Mouse (Mus musculus): ENCODE data around the gene Fcrl6. TPM values are rescaled to one million over a fixed set of nuclear protein-coding genes. Genes with fewer than 3 reads are reported as not detected.

Fcrl6 gene
- polyA plus RNA-seq (2012; rRNA removed), result 0.10 TPM in 1 of 2 replicates, not detected in the other

- TF ChIP-seq POLR2A (IDR thresholded peaks at IDR 0.05; ENCODE audit: borderline replicate concordance, insufficient read depth, low read length) (no peak), CTCF (IDR thresholded peaks at IDR 0.05; ENCODE audit: borderline replicate concordance, insufficient read depth, low read depth, low read length) (no peak)
- no peak within 1 kb of the TSS for H3K4me3 ChIP-seq (replicated peaks; ENCODE audit: insufficient read depth, low read depth, low read length)
- no peak for DNase-seq
Observed at GRCm38 (mm10) chr1:172602326-172602725, at the start of gene Fcrl6. Gene Fcrl6, minus strand, starts transcription at chr1:172602551.

GRCm38 (mm10) chr1:172651288-172651987, 49.1 kb upstream of the Fcrl6 start:
- DNase-seq, result no peak
- Histone ChIP-seq H3K27me3 (ENCODE audit: control insufficient read depth, insufficient read depth, low read length) (no peaks in the 10 kb centered on the region), H3K4me3 (replicated peaks; ENCODE audit: insufficient read depth, low read depth, low read length) (no peak overlapping the region), H3K4me1 (ENCODE audit: control insufficient read depth, insufficient read depth, low read length) (no peaks in the 10 kb centered on the region), H3K27ac (ENCODE audit: insufficient read depth, low read length) (no peak overlapping the region)
- TF ChIP-seq CTCF (IDR thresholded peaks at IDR 0.05; ENCODE audit: borderline replicate concordance, insufficient read depth, low read depth, low read length), result no peak
- TF ChIP-seq POLR2A (IDR thresholded peaks at IDR 0.05; ENCODE audit: borderline replicate concordance, insufficient read depth, low read length), result no peak
- 86% methylated on average over 10 of the region's 10 CpGs for WGBS

More at GRCm38 (mm10) chr1:172602326-172602725, at the start of gene Fcrl6:
- no peaks in the 10 kb centered on the region for H3K27me3 ChIP-seq (ENCODE audit: control insufficient read depth, insufficient read depth, low read length)
- no peak within 1 kb of the TSS for H3K27ac ChIP-seq (ENCODE audit: insufficient read depth, low read length)
- WGBS, result 86% methylated on average over 1 of the region's 1 CpGs
- H3K4me1 ChIP-seq (ENCODE audit: control insufficient read depth, insufficient read depth, low read length), result no peaks in the 10 kb centered on the region

GRCm38 (mm10) chr1:172650519-172651287, 48.4 kb upstream of the Fcrl6 start:
- Histone ChIP-seq H3K4me3 (replicated peaks; ENCODE audit: insufficient read depth, low read depth, low read length) (no peak overlapping the region), H3K4me1 (ENCODE audit: control insufficient read depth, insufficient read depth, low read length) (no peaks in the 10 kb centered on the region), H3K27ac (ENCODE audit: insufficient read depth, low read length) (no peak overlapping the region), H3K27me3 (ENCODE audit: control insufficient read depth, insufficient read depth, low read length) (no peaks in the 10 kb centered on the region)
- TF ChIP-seq CTCF (IDR thresholded peaks at IDR 0.05; ENCODE audit: borderline replicate concordance, insufficient read depth, low read depth, low read length) (peak; percentile 21; the same call in 1 of the 2 replicates), POLR2A (IDR thresholded peaks at IDR 0.05; ENCODE audit: borderline replicate concordance, insufficient read depth, low read length) (no peak)
- DNase-seq, result no peak
- 64% methylated on average over 8 of the region's 8 CpGs for WGBS

DNA sequence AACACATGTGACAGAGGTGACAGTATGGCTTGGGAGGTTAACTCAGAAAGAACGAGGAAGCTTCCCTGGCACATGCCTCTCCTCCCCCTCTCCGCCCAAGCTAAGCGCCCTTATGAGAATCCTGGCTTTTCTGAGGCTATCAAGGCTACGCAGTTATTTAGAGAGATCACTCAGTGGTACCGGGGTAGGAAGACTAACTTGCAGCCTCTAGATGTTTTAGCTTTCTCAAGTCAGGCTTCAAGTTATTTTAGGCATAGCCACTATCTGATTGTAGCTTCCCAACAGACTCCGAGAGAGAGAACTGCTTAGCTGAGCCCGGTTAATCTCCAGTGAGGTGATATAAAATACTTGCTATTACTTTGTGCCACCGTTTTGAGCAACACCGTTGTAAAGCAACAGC, 47.0 kb upstream of the Fcrl6 start:
- TF ChIP-seq CTCF (IDR thresholded peaks at IDR 0.05; ENCODE audit: borderline replicate concordance, insufficient read depth, low read depth, low read length) (no peak), POLR2A (IDR thresholded peaks at IDR 0.05; ENCODE audit: borderline replicate concordance, insufficient read depth, low read length) (no peak)
- H3K27ac ChIP-seq (ENCODE audit: insufficient read depth, low read length), result no peak overlapping the region
- WGBS, result 88% methylated on average over 9 of the region's 9 CpGs
- no peak overlapping the region for H3K4me3 ChIP-seq (replicated peaks; ENCODE audit: insufficient read depth, low read depth, low read length)
- no peak for DNase-seq
- no peaks in the 10 kb centered on the region for H3K27me3 ChIP-seq (ENCODE audit: control insufficient read depth, insufficient read depth, low read length)
- no peaks in the 10 kb centered on the region for H3K4me1 ChIP-seq (ENCODE audit: control insufficient read depth, insufficient read depth, low read length)

DNA sequence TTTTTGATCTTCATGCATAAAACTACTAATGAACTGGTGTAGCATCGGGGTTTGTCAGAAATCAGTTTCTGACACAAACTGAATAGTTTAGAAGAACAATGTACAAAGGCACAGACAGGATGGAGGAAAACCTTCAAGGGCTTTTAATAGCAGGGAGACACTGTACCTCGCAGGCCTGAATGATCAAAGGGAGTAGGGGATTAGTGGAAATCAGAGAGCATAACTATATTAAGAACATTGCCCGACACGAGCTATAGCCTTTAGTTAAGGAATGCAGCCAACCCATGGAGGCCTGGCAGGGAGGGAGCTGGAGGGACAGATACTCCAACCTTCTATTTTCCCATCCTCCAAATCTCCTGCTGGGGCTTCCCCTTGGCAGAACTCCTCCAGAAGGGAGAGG, 44.9 kb upstream of the Fcrl6 start:
- TF ChIP-seq CTCF (IDR thresholded peaks at IDR 0.05; ENCODE audit: borderline replicate concordance, insufficient read depth, low read depth, low read length) (no peak), POLR2A (IDR thresholded peaks at IDR 0.05; ENCODE audit: borderline replicate concordance, insufficient read depth, low read length) (no peak)
- no peak for DNase-seq
- H3K4me3 ChIP-seq (replicated peaks; ENCODE audit: insufficient read depth, low read depth, low read length), result no peak overlapping the region
- no peaks in the 10 kb centered on the region for H3K27me3 ChIP-seq (ENCODE audit: control insufficient read depth, insufficient read depth, low read length)
- no peak overlapping the region for H3K27ac ChIP-seq (ENCODE audit: insufficient read depth, low read length)
- no peaks in the 10 kb centered on the region for H3K4me1 ChIP-seq (ENCODE audit: control insufficient read depth, insufficient read depth, low read length)
- 32% methylated on average over 4 of the region's 4 CpGs for WGBS

DNA sequence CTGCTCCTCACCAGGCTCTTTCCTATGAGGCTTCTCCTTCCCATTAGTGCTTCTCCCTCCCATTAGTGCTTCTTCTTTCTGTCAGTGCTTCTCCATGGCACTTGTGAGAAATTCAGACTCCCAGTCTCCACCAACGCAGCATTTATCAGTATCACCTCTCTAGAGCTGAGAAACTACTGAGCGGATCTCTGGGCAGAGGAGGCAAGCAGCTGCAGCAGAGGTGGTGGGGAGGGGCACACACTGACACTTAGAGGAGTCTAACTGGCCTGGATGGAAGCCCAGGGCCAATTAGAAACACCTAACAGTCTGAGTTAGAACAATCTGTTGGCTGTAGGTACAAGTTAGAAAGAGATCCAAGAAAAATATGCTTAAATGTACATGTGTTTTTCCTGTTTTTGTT, 36.4 kb upstream of the Fcrl6 start:
- H3K4me1 ChIP-seq (ENCODE audit: control insufficient read depth, insufficient read depth, low read length), result no peaks in the 10 kb centered on the region
- no peak for DNase-seq
- no peaks in the 10 kb centered on the region for H3K27me3 ChIP-seq (ENCODE audit: control insufficient read depth, insufficient read depth, low read length)
- WGBS, result 56% methylated on average over 2 of the region's 2 CpGs
- no peak for TF ChIP-seq CTCF (IDR thresholded peaks at IDR 0.05; ENCODE audit: borderline replicate concordance, insufficient read depth, low read depth, low read length)
- no peak for TF ChIP-seq POLR2A (IDR thresholded peaks at IDR 0.05; ENCODE audit: borderline replicate concordance, insufficient read depth, low read length)
- H3K27ac ChIP-seq (ENCODE audit: insufficient read depth, low read length), result no peak overlapping the region
- no peak overlapping the region for H3K4me3 ChIP-seq (replicated peaks; ENCODE audit: insufficient read depth, low read depth, low read length)

GRCm38 (mm10) chr1:172637801-172638200, 35.5 kb upstream of the Fcrl6 start:
- Histone ChIP-seq H3K27ac (ENCODE audit: insufficient read depth, low read length) (no peak overlapping the region), H3K4me1 (ENCODE audit: control insufficient read depth, insufficient read depth, low read length) (no peaks in the 10 kb centered on the region), H3K27me3 (ENCODE audit: control insufficient read depth, insufficient read depth, low read length) (no peaks in the 10 kb centered on the region), H3K4me3 (replicated peaks; ENCODE audit: insufficient read depth, low read depth, low read length) (no peak overlapping the region)
- TF ChIP-seq POLR2A (IDR thresholded peaks at IDR 0.05; ENCODE audit: borderline replicate concordance, insufficient read depth, low read length), result no peak
- TF ChIP-seq CTCF (IDR thresholded peaks at IDR 0.05; ENCODE audit: borderline replicate concordance, insufficient read depth, low read depth, low read length), result no peak
- no peak for DNase-seq
- WGBS, result 71% methylated on average over 4 of the region's 4 CpGs

- Histone ChIP-seq H3K4me1 (ENCODE audit: control insufficient read depth, insufficient read depth, low read length) (no peaks in the 10 kb centered on the region), H3K4me3 (replicated peaks; ENCODE audit: insufficient read depth, low read depth, low read length) (no peak overlapping the region), H3K27me3 (ENCODE audit: control insufficient read depth, insufficient read depth, low read length) (no peaks in the 10 kb centered on the region), H3K27ac (ENCODE audit: insufficient read depth, low read length) (no peak overlapping the region)
- DNase-seq, result no peak
- TF ChIP-seq POLR2A (IDR thresholded peaks at IDR 0.05; ENCODE audit: borderline replicate concordance, insufficient read depth, low read length) (no peak), CTCF (IDR thresholded peaks at IDR 0.05; ENCODE audit: borderline replicate concordance, insufficient read depth, low read depth, low read length) (no peak)
- 89% methylated on average over 5 of the region's 5 CpGs for WGBS
Observed at GRCm38 (mm10) chr1:172636266-172636665, 33.9 kb upstream of the Fcrl6 start.

All from cerebellum, adult 2 months (tissue).